Mouse (Mus musculus) megakaryocyte, embryonic 14.5 days (primary cell): ENCODE results near the gene Tra2b.

Experiments used
- FLI1 ChIP-seq: IDR thresholded peaks from 2 replicates; pipeline ENCODE4 v1.6.1; 2012; ENCODE audit warnings: low read length, inconsistent platforms, mixed read lengths
- GATA1 ChIP-seq: IDR thresholded peaks from 3 replicates; pipeline ENCODE4 v1.6.1; 2012; ENCODE audit warnings: mixed read lengths, low read length, inconsistent platforms, borderline replicate concordance

GRCm38 (mm10) chr16:22250307-22250706 is 15.5 kb downstream of the Tra2b start:
- no peak for TF ChIP-seq GATA1
- no peak for TF ChIP-seq FLI1
